Mouse (Mus musculus) retina, embryonic 14.5 days (tissue): ENCODE results near the gene Epha3.

ENCODE experiments used
- DNase-seq: peaks from one replicate; pipeline ENCODE4 v3.0.0-alpha.2; 2015; ENCODE audit warnings: low spot score

The Epha3 gene

GRCm38 (mm10) chr16:63863913-63864330, at the start of gene Epha3:
TSS of gene Epha3 (minus strand) at chr16:63864175.
- DNase-seq = peak; percentile 86

GRCm38 (mm10) chr16:63903425-63903824, 39.5 kb upstream of the Epha3 start:
- peak; percentile 42 for DNase-seq

- no peak for DNase-seq
Observed at GRCm38 (mm10) chr16:63881190-63881589, 17.2 kb upstream of the Epha3 start.

- DNase-seq = peak; percentile 75
Observed at GRCm38 (mm10) chr16:63872313-63872712, 8.3 kb upstream of the Epha3 start.

GRCm38 (mm10) chr16:63864463-63864976, 545 bp upstream of the Epha3 start:
- DNase-seq = no peak

GRCm38 (mm10) chr16:63863181-63863580, 794 bp downstream of the Epha3 start:
- DNase-seq = peak; percentile 64

- DNase-seq = no peak
Observed at GRCm38 (mm10) chr16:63857561-63857960, 6.4 kb downstream of the Epha3 start.

- peak; percentile 87 for DNase-seq
Observed at GRCm38 (mm10) chr16:63856658-63857552, 7.1 kb downstream of the Epha3 start.

- DNase-seq = no peak
Observed at GRCm38 (mm10) chr16:63850297-63850696, 13.7 kb downstream of the Epha3 start.

GRCm38 (mm10) chr16:63842911-63843310, 21.1 kb downstream of the Epha3 start:
- DNase-seq = no peak

- no peak for DNase-seq
Observed at GRCm38 (mm10) chr16:63837466-63837865, 26.5 kb downstream of the Epha3 start.

GRCm38 (mm10) chr16:63821164-63821563, 42.8 kb downstream of the Epha3 start:
- no peak for DNase-seq

GRCm38 (mm10) chr16:63817606-63818005, 46.4 kb downstream of the Epha3 start:
- DNase-seq = no peak

- no peak for DNase-seq
Observed at GRCm38 (mm10) chr16:63816672-63817071, 47.3 kb downstream of the Epha3 start.

GRCm38 (mm10) chr16:63809871-63810270, 54.1 kb downstream of the Epha3 start:
- DNase-seq = peak; percentile 56

GRCm38 (mm10) chr16:63808991-63809390, 55.0 kb downstream of the Epha3 start:
- DNase-seq = peak; percentile 81

- peak; percentile 80 for DNase-seq
Observed at GRCm38 (mm10) chr16:63806437-63807129, 57.4 kb downstream of the Epha3 start.

- DNase-seq = no peak
Observed at GRCm38 (mm10) chr16:63806025-63806424, 58.0 kb downstream of the Epha3 start.

GRCm38 (mm10) chr16:63801436-63801835, 62.5 kb downstream of the Epha3 start:
- DNase-seq = no peak

GRCm38 (mm10) chr16:63798341-63798740, 65.6 kb downstream of the Epha3 start:
- no peak for DNase-seq

GRCm38 (mm10) chr16:63794292-63794691, 69.7 kb downstream of the Epha3 start:
- DNase-seq = no peak

- no peak for DNase-seq
Observed at GRCm38 (mm10) chr16:63793805-63794204, 70.2 kb downstream of the Epha3 start.

GRCm38 (mm10) chr16:63792084-63792483, 71.9 kb downstream of the Epha3 start:
- no peak for DNase-seq
